Mouse (Mus musculus): ENCODE results near the gene Rab14.

The Rab14 gene

GRCm38 (mm10) chr2:35199971-35200897 is 686 bp downstream of the Rab14 start:
- peak; percentile 80 for DNase-seq (ENCODE audit: low spot score)

- DNase-seq (ENCODE audit: low spot score) = no peak
These were observed 1.4 kb downstream of the Rab14 start for GRCm38 (mm10) chr2:35199541-35199940.

DNA sequence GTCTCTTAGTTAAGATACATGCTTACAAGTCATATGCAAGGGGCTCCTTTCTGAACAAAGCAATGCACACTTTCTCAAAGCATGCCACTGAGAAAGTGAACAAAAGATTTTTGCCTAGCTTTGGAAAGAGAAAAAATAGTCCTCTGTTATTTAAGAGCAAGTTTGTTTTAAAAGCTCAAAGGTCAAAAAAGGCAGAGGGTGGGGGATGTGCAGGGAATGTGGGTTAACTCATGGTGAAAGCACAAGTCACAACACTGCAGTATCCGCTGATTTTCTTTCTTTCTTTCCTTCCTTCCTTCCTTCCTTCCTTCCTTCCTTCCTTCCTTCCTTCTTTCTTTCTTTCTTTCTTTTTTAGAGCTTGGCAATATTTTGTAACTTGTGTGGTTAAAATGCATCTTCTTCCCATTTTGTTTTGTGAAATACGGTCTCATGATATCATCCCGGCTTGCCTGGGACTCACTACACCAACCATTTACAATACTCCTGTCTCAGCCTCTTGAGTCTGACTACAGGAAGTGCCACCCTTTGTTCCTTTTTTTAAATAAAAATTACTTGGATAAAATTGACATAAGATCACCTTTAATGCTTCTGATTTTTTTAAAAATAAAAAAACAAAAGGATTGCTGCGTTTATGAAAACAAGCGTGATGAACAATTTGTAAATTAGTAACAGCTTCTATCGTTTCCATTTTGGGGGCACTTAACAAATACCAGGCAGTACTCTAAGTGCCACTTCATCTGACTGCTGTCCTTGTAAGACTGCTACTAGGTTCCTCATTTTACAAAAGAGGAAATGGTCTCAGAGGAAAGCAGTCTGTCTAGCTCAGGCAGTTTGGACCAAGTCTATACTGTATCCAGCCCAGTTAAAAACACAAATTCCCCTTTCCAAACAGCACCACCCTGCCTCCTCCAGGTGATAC is 5.0 kb downstream of the Rab14 start:
- DNase-seq (ENCODE audit: low spot score) = no peak

GRCm38 (mm10) chr2:35193976-35194375 is 6.9 kb downstream of the Rab14 start:
- no peak for DNase-seq (ENCODE audit: low spot score)

GRCm38 (mm10) chr2:35188929-35189328 is 12.0 kb downstream of the Rab14 start:
- DNase-seq (ENCODE audit: low spot score) = no peak

GRCm38 (mm10) chr2:35183115-35183673 is 17.7 kb downstream of the Rab14 start:
- DNase-seq (ENCODE audit: low spot score) = no peak

DNA sequence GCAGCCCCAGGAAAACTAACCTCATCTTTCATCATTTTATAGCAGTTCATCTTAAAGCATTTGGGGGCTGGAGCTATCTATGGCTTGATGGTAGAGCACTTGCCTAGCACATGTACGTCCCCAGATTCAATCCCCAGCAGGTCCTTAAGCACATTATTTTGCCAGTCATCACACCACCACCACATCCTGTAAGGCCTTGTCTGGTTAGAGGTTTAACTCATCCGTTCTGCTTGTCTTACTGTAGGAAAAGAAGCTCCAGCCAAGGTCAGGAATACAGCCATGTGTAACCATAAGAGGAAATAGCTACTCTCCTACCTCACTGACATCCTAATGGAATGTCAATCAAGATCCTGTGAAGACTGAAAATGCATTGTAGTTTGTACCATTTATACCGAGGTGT is 22.8 kb downstream of the Rab14 start:
- DNase-seq (ENCODE audit: low spot score) = no peak

DNA sequence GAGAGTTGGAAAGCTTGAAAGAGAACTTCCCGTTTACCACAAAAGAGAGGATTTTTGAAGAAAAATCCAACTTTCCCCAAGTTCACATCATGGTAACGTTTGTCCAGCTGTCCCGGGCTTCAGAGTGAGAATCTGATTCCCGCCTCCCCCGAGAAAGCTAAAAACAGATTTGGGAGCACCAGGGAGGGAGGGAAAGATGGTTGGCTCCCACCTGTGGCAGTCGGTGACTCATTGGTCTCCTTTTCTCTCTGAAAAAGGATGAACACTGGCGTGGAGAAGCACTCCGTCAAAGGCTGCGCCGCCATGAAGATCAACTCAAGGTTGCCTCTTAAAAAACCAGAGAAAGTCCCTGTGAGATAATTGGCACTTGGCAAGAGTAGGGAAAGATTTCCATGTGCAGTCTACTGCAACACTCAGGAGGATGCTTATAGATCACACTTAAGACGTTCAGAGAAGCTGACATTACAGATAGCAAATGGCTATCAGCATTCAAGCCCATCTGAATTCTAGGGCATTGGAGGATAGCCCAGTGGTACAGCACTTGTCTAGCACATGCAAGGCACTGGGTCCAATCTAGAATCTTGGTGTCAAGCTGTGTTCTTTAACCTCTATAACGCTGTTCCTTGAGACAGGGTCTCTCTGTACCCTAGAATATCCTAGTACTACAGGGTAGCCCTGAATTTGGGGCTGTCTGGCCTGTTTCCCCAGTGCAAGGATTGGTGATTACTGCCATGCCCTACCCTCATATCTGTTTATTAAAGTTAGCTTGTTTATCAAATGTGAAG is 25.4 kb downstream of the Rab14 start:
- DNase-seq (ENCODE audit: low spot score) = no peak

GRCm38 (mm10) chr2:35174100-35174499 is 26.8 kb downstream of the Rab14 start:
- DNase-seq (ENCODE audit: low spot score) = no peak

DNA sequence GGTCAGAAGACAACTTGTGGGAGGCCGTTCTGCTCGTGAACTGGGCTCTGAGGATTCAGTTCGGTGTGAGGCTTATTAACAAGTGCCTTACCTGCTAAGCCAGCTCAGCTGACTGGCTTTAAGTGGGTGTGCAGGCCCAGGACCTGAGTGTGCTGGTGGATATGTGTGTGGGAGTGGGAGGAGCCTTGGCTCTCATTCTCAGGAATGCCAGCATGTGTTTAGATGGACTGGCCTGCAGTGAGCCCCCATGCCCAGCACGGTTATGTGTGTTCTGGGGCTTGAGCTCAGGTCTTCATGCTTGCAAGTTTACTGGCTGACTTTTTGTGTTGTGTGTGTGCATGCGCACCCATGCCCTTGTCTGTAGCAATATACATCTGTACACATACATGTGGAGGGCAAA is 27.3 kb downstream of the Rab14 start:
- no peak for DNase-seq (ENCODE audit: low spot score)

GRCm38 (mm10) chr2:35172246-35172645 is 28.7 kb downstream of the Rab14 start:
- no peak for DNase-seq (ENCODE audit: low spot score)

GRCm38 (mm10) chr2:35171341-35171861 is 29.5 kb downstream of the Rab14 start:
- DNase-seq (ENCODE audit: low spot score) = peak; percentile 69

DNA sequence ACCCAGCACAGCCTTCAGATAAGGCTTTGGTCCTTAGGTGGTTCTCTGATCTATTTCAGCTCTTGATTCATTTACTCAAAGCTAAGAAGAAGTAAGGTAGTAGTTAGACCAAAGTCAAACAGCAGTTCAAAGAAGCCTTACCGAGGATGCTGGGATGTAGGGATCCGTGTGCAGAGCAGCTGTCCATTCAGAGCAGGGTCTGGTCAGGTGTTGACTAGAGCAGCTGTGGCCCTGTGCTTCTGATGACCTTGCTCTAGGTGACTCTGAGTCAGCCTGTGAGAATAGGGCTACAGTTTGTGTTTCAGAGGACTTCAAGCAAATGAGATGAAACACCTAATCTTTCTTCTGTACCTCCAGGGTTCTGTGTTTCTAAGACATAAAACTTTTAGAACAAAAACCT is 31.5 kb downstream of the Rab14 start:
- DNase-seq (ENCODE audit: low spot score) = no peak

GRCm38 (mm10) chr2:35166816-35167215 is 34.1 kb downstream of the Rab14 start:
- no peak for DNase-seq (ENCODE audit: low spot score)

DNA sequence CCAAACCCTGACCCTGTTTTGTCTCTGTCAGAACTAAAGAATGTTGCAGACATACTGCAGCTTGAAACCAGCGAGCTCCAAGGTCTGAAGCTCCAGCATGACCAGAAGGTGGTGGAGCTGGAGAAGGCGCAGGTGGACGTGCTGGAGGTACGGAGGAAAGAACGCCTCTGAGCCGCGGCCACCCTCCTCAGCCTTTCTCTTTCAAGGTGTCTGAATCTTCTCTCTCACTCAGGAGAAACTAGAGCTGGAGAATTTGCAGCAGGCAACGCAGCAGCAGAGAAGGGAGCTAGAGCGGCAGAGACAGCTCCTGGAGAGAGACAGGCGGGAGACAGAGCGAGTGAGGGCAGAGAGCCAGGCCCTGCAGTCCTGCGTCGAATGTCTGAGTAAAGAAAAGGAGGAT is 35.5 kb downstream of the Rab14 start:
- DNase-seq (ENCODE audit: low spot score) = no peak

DNA sequence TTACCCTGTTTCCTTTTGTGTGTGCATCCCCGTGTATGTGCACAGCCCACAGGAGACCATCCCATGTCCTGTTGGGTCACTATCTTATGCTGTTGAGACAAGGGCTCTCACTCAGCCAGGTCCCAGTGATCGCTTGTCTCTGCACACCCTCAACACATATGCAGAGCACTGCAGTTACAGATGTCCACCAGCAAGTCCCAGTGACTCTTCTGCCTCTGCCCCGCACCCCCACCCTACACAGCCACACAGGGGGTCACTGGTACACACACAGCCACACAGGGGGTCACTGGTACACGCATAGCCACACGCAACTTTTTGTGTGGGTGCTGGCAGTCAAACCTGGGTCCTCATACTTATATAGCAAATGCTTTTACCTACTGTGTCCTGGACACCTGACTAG is 37.5 kb downstream of the Rab14 start:
- DNase-seq (ENCODE audit: low spot score) = no peak

- DNase-seq (ENCODE audit: low spot score) = no peak
These were observed 39.0 kb downstream of the Rab14 start for GRCm38 (mm10) chr2:35161846-35162488.

DNA sequence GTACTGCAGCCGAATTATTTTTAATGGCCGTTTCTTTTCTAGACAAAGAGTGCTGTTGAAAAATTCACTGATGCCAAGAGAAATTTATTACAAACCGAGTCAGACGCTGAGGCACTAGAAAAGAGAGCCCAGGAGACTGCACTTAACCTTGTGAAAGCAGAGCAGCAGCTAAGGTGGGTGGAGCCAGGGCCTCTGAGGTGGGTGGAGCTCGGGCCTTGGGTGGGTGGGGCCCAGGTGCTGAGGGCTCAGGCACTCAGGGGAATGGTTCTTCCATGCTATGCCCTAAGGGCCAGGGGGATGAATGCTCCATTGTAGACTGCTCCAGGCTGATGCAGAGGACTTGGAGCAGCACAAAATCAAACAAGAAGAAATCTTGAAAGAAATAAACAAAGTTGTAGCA is 40.7 kb downstream of the Rab14 start:
- DNase-seq (ENCODE audit: low spot score) = no peak

GRCm38 (mm10) chr2:35158358-35158757 is 42.6 kb downstream of the Rab14 start:
- no peak for DNase-seq (ENCODE audit: low spot score)

- no peak for DNase-seq (ENCODE audit: low spot score)
These were observed 43.1 kb downstream of the Rab14 start for GRCm38 (mm10) chr2:35157836-35158235.

DNA sequence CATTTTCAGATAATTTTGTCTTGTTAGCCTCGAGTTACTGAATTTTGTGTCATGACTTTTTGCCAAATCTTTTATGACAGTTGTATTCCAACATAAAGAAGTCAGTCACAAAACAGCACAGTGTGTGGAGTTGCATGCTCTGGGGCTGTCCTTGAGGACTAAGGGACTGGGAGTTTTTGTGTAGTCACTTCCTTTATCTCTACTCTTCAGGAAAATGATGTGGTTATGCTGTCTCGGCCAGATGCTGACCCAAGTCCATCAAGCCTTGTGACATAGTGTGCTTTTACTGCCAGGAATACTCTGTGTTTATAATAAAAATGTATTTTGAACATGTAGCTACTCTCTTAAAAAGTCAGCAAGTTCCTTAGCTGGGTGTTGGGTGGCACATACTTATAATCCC is 43.9 kb downstream of the Rab14 start:
- no peak for DNase-seq (ENCODE audit: low spot score)

Measured in testis, postnatal 14 days (tissue).